Mouse (Mus musculus) myocyte (in vitro differentiated cells): ENCODE data around the gene Gba2.

ENCODE experiments used
- CEBPB ChIP-seq: IDR thresholded peaks from 2 replicates; pipeline ENCODE4 v1.6.1; 2011; ENCODE audit warnings: mild to moderate bottlenecking, moderate library complexity; ENCODE audit not compliant: poor library complexity, insufficient read depth, severe bottlenecking
- E2F4 ChIP-seq: IDR thresholded peaks from one replicate; pipeline ENCODE4 v1.6.1; 2011; ENCODE audit warnings: mild to moderate bottlenecking, control low read depth, moderate library complexity; ENCODE audit not compliant: insufficient read depth
- MAX ChIP-seq: IDR thresholded peaks from one replicate; pipeline ENCODE4 v1.6.1; 2011; ENCODE audit warnings: low read depth, mild to moderate bottlenecking, control low read depth
- MYOD1 ChIP-seq, 3 experiments: IDR thresholded peaks; one replicate each; pipeline ENCODE4 v1.6.1; 2011; ENCODE audit warnings: control low read depth in 2 of 3, low read depth in 2 of 3, mild to moderate bottlenecking in 2 of 3, moderate library complexity in 1 of 3; ENCODE audit not compliant: insufficient read length in 2 of 3, control insufficient read depth in 1 of 3
- MYOG ChIP-seq, 3 experiments: IDR thresholded peaks; one replicate each; pipeline ENCODE4 v1.6.1; 2011; ENCODE audit warnings: control low read depth in 2 of 3, low read depth in 2 of 3, mild to moderate bottlenecking in 2 of 3; ENCODE audit not compliant: insufficient read length in 2 of 3, control insufficient read depth in 1 of 3, insufficient read depth in 1 of 3
- POLR2A ChIP-seq: IDR thresholded peaks from one replicate; pipeline ENCODE4 v1.6.1; 2011; ENCODE audit warnings: low read depth, mild to moderate bottlenecking, control low read depth, moderate library complexity; ENCODE audit not compliant: insufficient read length
- POLR2AphosphoS2 ChIP-seq: IDR thresholded peaks from one replicate; pipeline ENCODE4 v1.6.1; 2011; ENCODE audit warnings: low read depth, control low read depth; ENCODE audit not compliant: insufficient read length
- REST ChIP-seq: IDR thresholded peaks from one replicate; pipeline ENCODE4 v1.6.1; 2011; ENCODE audit warnings: mild to moderate bottlenecking, control low read depth, moderate library complexity; ENCODE audit not compliant: insufficient read depth, insufficient read length
- SRF ChIP-seq: IDR thresholded peaks from one replicate; pipeline ENCODE4 v1.6.1; 2011; ENCODE audit warnings: low read depth; ENCODE audit not compliant: control insufficient read depth, insufficient read length
- TCF12 ChIP-seq: IDR thresholded peaks from one replicate; pipeline ENCODE4 v1.6.1; 2011; ENCODE audit warnings: mild to moderate bottlenecking, control low read depth; ENCODE audit not compliant: poor library complexity, insufficient read depth, severe bottlenecking
- USF1 ChIP-seq: IDR thresholded peaks from one replicate; pipeline ENCODE4 v1.6.1; 2011; ENCODE audit warnings: low read depth, mild to moderate bottlenecking, control low read depth, moderate library complexity

- TF ChIP-seq POLR2A (no peak), MAX (no peak), SRF (no peak), E2F4 (no peak), TCF12 (no peak), USF1 (no peak), POLR2AphosphoS2 (no peak), REST (no peak), MYOG (IDR thresholded peaks at IDR 0.05; ENCODE audit: control insufficient read depth in 1 of 3, insufficient read depth in 1 of 3, insufficient read length in 2 of 3, low read depth in 2 of 3) (no peak), MYOD1 (IDR thresholded peaks at IDR 0.05; ENCODE audit: control insufficient read depth in 1 of 3, insufficient read length in 2 of 3, low read depth in 2 of 3) (no peak), CEBPB (no peak)
Measured at GRCm38 (mm10) chr4:43533270-43533669, 45.4 kb downstream of the Gba2 start.
